Mouse (Mus musculus) C2C12 (cell line): ENCODE data around the gene Setmar. TPM values are rescaled to one million over a fixed set of nuclear protein-coding genes. Genes with fewer than 3 reads are reported as not detected.

ENCODE experiments used
- H3K27me3 ChIP-seq: one replicate; pipeline ENCODE4 v1.6.1; 2011; ENCODE audit not compliant: control insufficient read depth, insufficient read depth, insufficient read length
- H3K36me3 ChIP-seq: one replicate; pipeline ENCODE4 v1.6.1; 2011; ENCODE audit not compliant: control insufficient read depth, insufficient read depth
- H3K4me3 ChIP-seq: one replicate; pipeline ENCODE4 v1.5.1; 2011; ENCODE audit warnings: mild to moderate bottlenecking, control low read depth; ENCODE audit not compliant: poor library complexity, insufficient read depth, severe bottlenecking
- H3K79me2 ChIP-seq: one replicate; pipeline ENCODE4 v1.6.1; 2011; ENCODE audit not compliant: control insufficient read depth, insufficient read depth
- H3K79me3 ChIP-seq: one replicate; pipeline ENCODE4 v1.6.1; 2011; ENCODE audit warnings: low read depth, control low read depth
- H3ac ChIP-seq: one replicate; pipeline ENCODE3; 2011; ENCODE audit warnings: low read depth; ENCODE audit not compliant: control insufficient read depth, insufficient read length
- CEBPB ChIP-seq: IDR thresholded peaks from one replicate; pipeline ENCODE4 v1.6.1; 2011; ENCODE audit warnings: low read depth, mild to moderate bottlenecking, control low read depth, moderate library complexity
- CTCF ChIP-seq: IDR thresholded peaks from one replicate; pipeline ENCODE4 v1.5.1; 2011; ENCODE audit not compliant: control insufficient read depth, insufficient read depth, insufficient read length
- FOSL1 ChIP-seq: IDR thresholded peaks from one replicate; pipeline ENCODE4 v1.8.0; 2011; ENCODE audit warnings: mild to moderate bottlenecking, low read length; ENCODE audit not compliant: poor library complexity, insufficient read depth, severe bottlenecking
- MAX ChIP-seq: IDR thresholded peaks from one replicate; pipeline ENCODE4 v1.6.1; 2011; ENCODE audit warnings: mild to moderate bottlenecking, control low read depth
- MYOD1 ChIP-seq: IDR thresholded peaks from one replicate; pipeline ENCODE4 v1.6.1; 2011; ENCODE audit warnings: low read depth; ENCODE audit not compliant: control insufficient read depth, insufficient read length
- MYOG ChIP-seq: IDR thresholded peaks from one replicate; pipeline ENCODE4 v1.6.1; 2011; ENCODE audit not compliant: control insufficient read depth, insufficient read length; ENCODE audit errors: extremely low read depth
- USF1 ChIP-seq: IDR thresholded peaks from one replicate; pipeline ENCODE4 v1.6.1; 2011; ENCODE audit warnings: low read depth, mild to moderate bottlenecking, control low read depth, moderate library complexity
- polyA plus RNA-seq: library from polyadenylated mRNA; unstranded; fragments of >200 nt; fragmentation: generic; extraction: Trizol; gene quantifications from one replicate; pipeline ENCODE4 v1.2.1, GENCODE M21; 2012; ENCODE audit warnings: missing spikeins

Gene Setmar
- polyA plus RNA-seq, 1 experiment = 1.2 TPM

GRCm38 (mm10) chr6:108091296-108091695 lies 26.5 kb downstream of the Setmar start:
- Histone ChIP-seq H3K4me3 (no peak overlapping the region), H3K79me2 (no peaks in the 10 kb centered on the region), H3K79me3 (no peaks in the 10 kb centered on the region), H3ac (no peak overlapping the region), H3K36me3 (no peaks in the 10 kb centered on the region), H3K27me3 (no peaks in the 10 kb centered on the region)
- no peak for TF ChIP-seq USF1
- no peak for TF ChIP-seq CEBPB
- no peak for TF ChIP-seq FOSL1
- no peak for TF ChIP-seq CTCF
- no peak for TF ChIP-seq MAX
- TF ChIP-seq MYOD1 = no peak
- no peak for TF ChIP-seq MYOG

DNA sequence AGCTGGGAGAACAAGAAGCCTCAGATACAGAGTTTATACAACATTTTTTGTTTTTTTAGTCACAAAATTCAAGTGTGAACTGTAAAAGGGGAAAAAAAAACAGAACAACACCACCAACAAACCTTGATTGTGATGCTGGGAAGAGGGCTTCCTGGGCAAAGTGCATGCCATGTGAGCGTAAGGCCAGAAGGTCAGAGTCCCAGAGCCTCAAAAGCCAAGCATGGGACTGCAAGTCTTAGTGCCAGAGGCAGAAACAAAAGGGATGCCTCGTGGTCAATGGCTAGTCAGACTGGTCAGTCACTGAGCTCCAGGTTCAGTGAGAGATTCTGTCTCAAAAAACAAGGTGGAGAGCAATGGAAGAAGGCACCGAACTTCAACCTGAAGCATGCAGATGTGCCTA lies 27.8 kb downstream of the Setmar start:
- no peaks in the 10 kb centered on the region for H3K36me3 ChIP-seq
- H3ac ChIP-seq = no peak overlapping the region
- H3K4me3 ChIP-seq = no peak overlapping the region
- no peak for TF ChIP-seq MYOD1
- no peak for TF ChIP-seq CEBPB
- no peak for TF ChIP-seq FOSL1
- no peak for TF ChIP-seq USF1
- no peak for TF ChIP-seq MAX
- TF ChIP-seq MYOG = no peak
- no peak for TF ChIP-seq CTCF
- no peaks in the 10 kb centered on the region for H3K79me3 ChIP-seq
- H3K27me3 ChIP-seq = no peaks in the 10 kb centered on the region
- no peaks in the 10 kb centered on the region for H3K79me2 ChIP-seq

DNA sequence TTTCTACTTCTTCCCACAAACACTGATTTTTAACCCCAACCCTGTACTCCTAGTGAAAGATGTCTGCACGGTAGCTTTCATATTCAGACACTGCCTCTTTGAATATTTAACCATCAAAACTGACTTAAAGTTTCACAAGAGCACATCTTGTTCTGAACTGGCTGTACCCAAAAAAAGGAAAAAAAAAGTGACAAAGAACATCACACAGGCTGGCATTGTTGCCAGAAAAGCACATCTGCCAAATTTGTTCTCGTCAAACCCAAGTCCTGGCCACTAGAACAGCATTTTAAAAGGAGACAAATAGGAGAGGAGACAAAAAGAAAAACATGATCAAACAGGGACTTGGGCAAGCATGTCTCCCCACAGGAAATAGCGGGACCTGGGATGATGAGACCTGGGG lies 28.6 kb downstream of the Setmar start:
- Histone ChIP-seq H3K36me3 (no peaks in the 10 kb centered on the region), H3K27me3 (no peaks in the 10 kb centered on the region), H3ac (no peak overlapping the region), H3K4me3 (no peak overlapping the region), H3K79me3 (no peaks in the 10 kb centered on the region), H3K79me2 (no peaks in the 10 kb centered on the region)
- no peak for TF ChIP-seq MAX
- TF ChIP-seq CEBPB = no peak
- TF ChIP-seq MYOD1 = no peak
- TF ChIP-seq FOSL1 = no peak
- no peak for TF ChIP-seq MYOG

GRCm38 (mm10) chr6:108095445-108095844 lies 30.6 kb downstream of the Setmar start:
- TF ChIP-seq CTCF = no peak
- TF ChIP-seq MAX = no peak
- TF ChIP-seq MYOG = no peak
- no peak for TF ChIP-seq CEBPB
- no peak for TF ChIP-seq USF1
- no peak for TF ChIP-seq MYOD1
- no peaks in the 10 kb centered on the region for H3K36me3 ChIP-seq

GRCm38 (mm10) chr6:108098171-108098845 lies 33.5 kb downstream of the Setmar start:
- no peaks in the 10 kb centered on the region for H3K27me3 ChIP-seq
- no peak overlapping the region for H3K4me3 ChIP-seq
- H3K36me3 ChIP-seq = no peaks in the 10 kb centered on the region
- no peak overlapping the region for H3ac ChIP-seq
- H3K79me3 ChIP-seq = no peaks in the 10 kb centered on the region
- no peak for TF ChIP-seq MAX
- TF ChIP-seq USF1 = no peak
- no peak for TF ChIP-seq MYOD1
- TF ChIP-seq CEBPB = no peak
- no peak for TF ChIP-seq CTCF
- TF ChIP-seq MYOG = no peak
- no peak for TF ChIP-seq FOSL1
- H3K79me2 ChIP-seq = no peaks in the 10 kb centered on the region

More at GRCm38 (mm10) chr6:108095445-108095844, 30.6 kb downstream of the Setmar start:
- Histone ChIP-seq H3K27me3 (no peaks in the 10 kb centered on the region), H3ac (no peak overlapping the region), H3K79me2 (no peaks in the 10 kb centered on the region), H3K79me3 (no peaks in the 10 kb centered on the region), H3K4me3 (no peak overlapping the region)

- H3K27me3 ChIP-seq = no peaks in the 10 kb centered on the region
- TF ChIP-seq MYOG = no peak
- H3K79me3 ChIP-seq = no peaks in the 10 kb centered on the region
- no peak overlapping the region for H3ac ChIP-seq
- no peaks in the 10 kb centered on the region for H3K79me2 ChIP-seq
- H3K36me3 ChIP-seq = no peaks in the 10 kb centered on the region
- H3K4me3 ChIP-seq = no peak overlapping the region
Observed at GRCm38 (mm10) chr6:108098846-108099217, 34.0 kb downstream of the Setmar start.
